In the genomic region with DNA sequence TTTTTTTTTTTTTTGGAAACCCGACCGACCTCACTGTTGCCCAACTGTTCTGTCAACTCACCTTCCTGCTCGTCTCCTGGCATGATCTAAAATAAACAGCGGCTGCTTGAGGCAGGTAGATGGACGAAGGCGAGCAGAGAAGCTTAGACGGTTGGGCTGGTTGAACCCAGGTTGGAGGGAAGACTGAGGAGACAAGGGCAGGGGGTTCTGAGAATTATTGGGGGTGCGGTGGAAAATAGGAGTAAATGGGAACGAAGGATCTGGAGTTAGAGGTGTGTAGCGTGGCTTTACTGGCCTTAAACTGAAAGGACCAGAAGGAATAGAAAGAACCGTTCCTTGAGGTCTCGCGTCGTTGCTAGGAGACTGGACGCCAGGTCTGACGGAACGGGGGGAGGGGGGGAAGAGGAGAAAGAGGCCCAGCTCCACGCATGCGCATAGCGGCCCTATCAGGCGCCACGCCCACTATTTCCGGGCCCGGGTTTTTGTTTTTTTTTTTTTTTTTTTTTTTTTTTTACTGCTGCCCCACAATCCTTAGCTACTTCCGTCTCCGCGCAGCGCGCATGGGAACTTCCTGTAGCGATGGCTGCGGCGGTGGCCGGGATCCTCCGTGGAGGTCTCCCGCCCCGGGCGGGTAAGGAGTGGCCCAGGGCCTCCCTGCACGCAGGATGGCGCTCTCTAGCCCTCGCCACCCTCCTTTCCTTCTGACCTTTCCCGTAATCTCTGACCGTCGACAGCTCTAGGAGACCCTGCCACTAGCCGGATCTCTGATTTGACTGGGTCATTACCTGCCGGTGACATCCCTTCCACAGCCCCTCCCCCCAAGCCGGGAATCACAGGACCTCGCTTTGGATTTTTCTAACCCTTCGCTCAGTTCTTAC, we compare ENCODE assay signal across 8 mouse cellular contexts. TPM values are rescaled to one million over a fixed set of nuclear protein-coding genes. Genes with fewer than 3 reads are reported as not detected.
DNase-seq lines count a peak whose midpoint lies in the region; ATAC-seq lines count a peak whose summit lies in the region.

Lrrc46 (minus strand) TSS at position 386 of the 878 bp plus-strand sequence.
Mrpl10 (plus strand) TSS at position 539 of the 878 bp plus-strand sequence.

- H3K36me3 ChIP-seq in embryonic facial prominence, embryonic 11.5 days (replicated peaks; ENCODE audit: control insufficient read depth, insufficient read depth, low read depth, low read length), result no peaks in the 10 kb centered on the region; the same call in 1 of the 2 replicates
- H3K36me3 ChIP-seq in limb, embryonic 10.5 days, result peaks cover 26% of the 10 kb centered on the region
- H3K36me3 ChIP-seq in midbrain, embryonic 12.5 days, result peaks cover 22% of the 10 kb centered on the region

- H3K9ac ChIP-seq in embryonic facial prominence, embryonic 11.5 days (replicated peaks; ENCODE audit: low read length), result peak within 1 kb of the TSS; percentile 74
- H3K9ac ChIP-seq in midbrain, embryonic 12.5 days (replicated peaks), result peak within 1 kb of the TSS; percentile 80

- H3K4me3 ChIP-seq in embryonic facial prominence, embryonic 11.5 days (ENCODE audit: low read depth, low read length), result peak within 1 kb of the TSS; percentile 60
- peak within 1 kb of the TSS; percentile 83 for H3K4me3 ChIP-seq in limb, embryonic 10.5 days
- peak within 1 kb of the TSS; percentile 72 for H3K4me3 ChIP-seq in midbrain, embryonic 12.5 days

- no peaks in the 10 kb centered on the region for H3K27me3 ChIP-seq in embryonic facial prominence, embryonic 11.5 days (ENCODE audit: control insufficient read depth, insufficient read depth, low read length)
- H3K27me3 ChIP-seq in limb, embryonic 10.5 days (ENCODE audit: low read depth, poor library complexity, severe bottlenecking), result no peaks in the 10 kb centered on the region
- H3K27me3 ChIP-seq in midbrain, embryonic 12.5 days, result no peaks in the 10 kb centered on the region

- H3K9me3 ChIP-seq in embryonic facial prominence, embryonic 11.5 days (replicated peaks; ENCODE audit: control insufficient read depth, low read length), result no peaks in the 10 kb centered on the region
- H3K9me3 ChIP-seq in limb, embryonic 10.5 days (replicated peaks), result no peaks in the 10 kb centered on the region
- H3K9me3 ChIP-seq in midbrain, embryonic 12.5 days, result no peaks in the 10 kb centered on the region

- peak; percentile 89 for DNase-seq in 3134 (ENCODE audit: extremely low read depth, insufficient read length, low spot score)
- peak; percentile 92 for DNase-seq in adrenal gland, postnatal 25 days
- peak; percentile 98 for DNase-seq in embryonic facial prominence, embryonic 11.5 days (ENCODE audit: low spot score)
- peak; percentile 98 for DNase-seq in heart, adult 11 months
- DNase-seq in kidney, adult 11 months, result peak; percentile 83
- peak; percentile 97 for DNase-seq in limb, embryonic 10.5 days (ENCODE audit: low spot score)
- DNase-seq in skeletal muscle tissue, adult 2 months (ENCODE audit: low read depth, low spot score), result peak; percentile 96

- peak; percentile 85 for ATAC-seq in embryonic facial prominence, embryonic 11.5 days (replicated peaks; ENCODE audit: insufficient number of reproducible peaks, low FRiP score, low TSS enrichment, low read depth)
- ATAC-seq in midbrain, embryonic 12.5 days (ENCODE audit: low FRiP score, low read depth), result peak; percentile 88

- 0 out of 2 replicates have a peak, but pooled peaks cover 2% of the 10 kb centered on the region for H3K4me1 ChIP-seq in embryonic facial prominence, embryonic 11.5 days (ENCODE audit: control insufficient read depth, insufficient read depth, low read length)
- H3K4me1 ChIP-seq in limb, embryonic 10.5 days, result peaks cover 14% of the 10 kb centered on the region
- H3K4me1 ChIP-seq in midbrain, embryonic 12.5 days, result peaks cover 16% of the 10 kb centered on the region

- H3K27ac ChIP-seq in embryonic facial prominence, embryonic 11.5 days (replicated peaks; ENCODE audit: low read depth, low read length), result no peak within 1 kb of the TSS
- peak within 1 kb of the TSS; percentile 90 for H3K27ac ChIP-seq in limb, embryonic 10.5 days
- H3K27ac ChIP-seq in midbrain, embryonic 12.5 days (replicated peaks), result peak within 1 kb of the TSS; percentile 74

- 2% methylated on average over 43 of the region's 48 CpGs for WGBS in embryonic facial prominence, embryonic 11.5 days
- WGBS in limb, embryonic 10.5 days, result under 1% methylated on average over 44 of the region's 48 CpGs
- WGBS in midbrain, embryonic 12.5 days, result under 1% methylated on average over 48 of the region's 48 CpGs

- peak within 1 kb of the TSS; percentile 66 for H3K4me2 ChIP-seq in embryonic facial prominence, embryonic 11.5 days (ENCODE audit: low read depth, low read length)
- peak within 1 kb of the TSS; percentile 80 for H3K4me2 ChIP-seq in midbrain, embryonic 12.5 days (replicated peaks)

RNA-seq across cellular contexts. Expression of gene Lrrc46, which starts in this region (rescaled TPM):
- total RNA-seq in adrenal gland, postnatal 25 days (2021), result 1.0 and 1.4 TPM in 2 replicates
- polyA plus RNA-seq in embryonic facial prominence, embryonic 11.5 days (2014; fragmentation: Nextera tagmentation; extraction: Ambion mirVana), result 1.1 and 1.3 TPM in 2 replicates
- 0.90 and 1.0 TPM in 2 replicates for polyA plus RNA-seq in limb, embryonic 10.5 days (2016; fragmentation: Nextera tagmentation; extraction: Ambion mirVana)
- 2.4 and 3.3 TPM in 2 replicates for polyA plus RNA-seq in midbrain, embryonic 12.5 days (2016; fragmentation: Nextera tagmentation; extraction: Ambion mirVana)

RNA-seq across cellular contexts. Expression of gene Mrpl10, which starts in this region (rescaled TPM):
- 117 and 129 TPM in 2 replicates for total RNA-seq in adrenal gland, postnatal 25 days (2021)
- polyA plus RNA-seq in embryonic facial prominence, embryonic 11.5 days (2014; fragmentation: Nextera tagmentation; extraction: Ambion mirVana), result 85.7 and 91.2 TPM in 2 replicates
- 93.6 and 94.8 TPM in 2 replicates for polyA plus RNA-seq in limb, embryonic 10.5 days (2016; fragmentation: Nextera tagmentation; extraction: Ambion mirVana)
- polyA plus RNA-seq in midbrain, embryonic 12.5 days (2016; fragmentation: Nextera tagmentation; extraction: Ambion mirVana), result 63.4 and 64.4 TPM in 2 replicates
